Mouse (Mus musculus) layer of hippocampus, adult 2 months (tissue): Measurements from ENCODE around the gene Zmym5. TPM values are rescaled to one million over a fixed set of nuclear protein-coding genes. Genes with fewer than 3 reads are reported as not detected.
A peak's percentile ranks its signal among the peaks of the same experiment; 100 is the strongest.
"Not testable (repeated sequence)": the region's sequence is repeated elsewhere in the genome, so short reads cannot be mapped to it uniquely, and the experiment has no call there.

Experiments
- DNase-seq, 2 experiments: peaks; one replicate each; pipeline ENCODE4 v3.0.0; 2022; ENCODE audit warnings: low spot score in 2 of 2
- H3K27ac ChIP-seq: fragments of 200-600 bp; 2 replicates; pipeline ENCODE4 v1.8.1; 2022
- H3K4me3 ChIP-seq: fragments of 200-600 bp; 2 replicates; pipeline ENCODE4 v1.8.1; 2022; ENCODE audit warnings: mild to moderate bottlenecking
- CTCF ChIP-seq: fragments of 200-600 bp; conservative IDR thresholded peaks from 2 replicates; pipeline ENCODE4 v1.8.1; 2022; ENCODE audit warnings: antibody characterized with exemption, mild to moderate bottlenecking, moderate library complexity
- long read RNA-seq, 2 experiments: library from polyadenylated mRNA; stranded (forward); transcript quantifications; one replicate each; pipeline ENCODE4 v2.0.0; 2021; ENCODE audit warnings: borderline mapping rate in 2 of 2
- total RNA-seq, 2 experiments: library from RNA; stranded (reverse); gene quantifications; 2 replicates each; pipeline ENCODE4 v1.2.3; 2021

The Zmym5 gene
- total RNA-seq = 10 to 100 TPM; 28.0 to 32.2 TPM
- long read RNA-seq, experiment 1, partial matches to known transcripts = 0 of 7 reads
- long read RNA-seq, experiment 1, other reads (novel, unspliced or antisense) = 7 of 7 reads
- long read RNA-seq, experiment 2, partial matches to known transcripts = 1 of 7 reads
- long read RNA-seq, experiment 2, other reads (novel, unspliced or antisense) = 6 of 7 reads

DNA sequence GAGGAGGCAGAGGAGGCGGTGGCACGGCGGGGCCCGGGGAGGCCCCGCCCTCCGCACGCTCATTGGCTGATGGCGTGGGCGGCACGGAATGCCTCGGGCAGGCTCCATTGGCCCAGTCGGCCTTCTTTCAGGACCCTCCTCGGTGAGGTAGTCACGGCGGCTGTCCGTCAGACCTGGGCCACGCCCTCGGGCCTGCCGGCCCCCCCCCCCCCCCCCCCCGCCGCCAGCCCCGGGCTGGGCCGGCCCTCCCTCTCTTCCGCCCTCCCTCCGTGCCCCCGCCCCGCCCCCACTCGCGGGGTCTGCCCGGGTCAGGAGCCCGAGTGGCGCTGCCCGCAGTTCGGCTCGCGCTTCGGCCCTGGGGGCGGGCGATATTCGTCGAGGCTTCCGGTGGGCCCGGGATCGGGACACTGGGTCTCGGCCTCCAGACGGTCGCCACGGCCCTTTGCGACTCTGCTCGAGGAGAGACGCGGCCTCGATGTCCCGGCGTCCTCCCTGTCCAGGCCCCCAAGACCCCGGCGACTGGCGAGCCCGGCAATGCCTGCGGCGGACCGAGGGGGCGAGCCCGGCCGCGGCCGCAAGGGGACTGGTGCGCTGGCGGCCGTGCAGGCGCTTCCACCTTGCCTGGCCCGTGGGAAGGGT, at the start of gene Zmym5:
Gene Zmym5, minus strand, starts transcription at position 16 of the 639 bp plus-strand sequence.
- H3K4me3 ChIP-seq = peak within 1 kb of the TSS; percentile 76
- peak; percentile 83 to 92 for DNase-seq
- peak within 1 kb of the TSS; percentile 95 for H3K27ac ChIP-seq

- Histone ChIP-seq H3K27ac (no peak overlapping the region), H3K4me3 (no peak overlapping the region)
- no peak for DNase-seq
- TF ChIP-seq CTCF = no peak
Observed at GRCm38 (mm10) chr14:56849681-56850080, 38.2 kb upstream of the Zmym5 start.

GRCm38 (mm10) chr14:56848322-56848721, 36.8 kb upstream of the Zmym5 start:
- DNase-seq = no peak
- H3K27ac ChIP-seq = no peak overlapping the region
- TF ChIP-seq CTCF = no peak
- no peak overlapping the region for H3K4me3 ChIP-seq

DNA sequence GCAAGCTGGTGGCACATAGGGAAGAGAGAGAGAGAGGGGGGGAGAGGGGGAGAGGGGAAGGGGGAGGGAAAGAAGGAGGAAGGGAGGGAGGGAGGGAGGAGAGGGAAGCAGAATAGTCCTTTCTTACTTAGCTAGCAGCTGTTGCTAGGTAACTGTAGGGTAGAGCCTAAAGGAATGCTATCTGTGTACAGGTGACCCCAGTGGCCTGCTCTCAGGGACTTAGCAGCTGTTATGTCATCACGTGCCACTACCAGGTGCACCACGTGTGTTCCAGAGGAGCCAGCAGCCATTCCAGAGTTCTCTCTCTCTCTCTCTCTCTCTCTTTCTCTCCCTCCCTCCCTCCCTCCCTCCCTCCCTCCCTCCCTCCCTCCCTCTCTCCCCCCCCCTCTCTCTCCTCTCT, 33.0 kb upstream of the Zmym5 start:
- DNase-seq = no peak
- no peak overlapping the region for H3K4me3 ChIP-seq
- no peak for TF ChIP-seq CTCF
- no peak overlapping the region for H3K27ac ChIP-seq

- DNase-seq = no peak
- Histone ChIP-seq H3K27ac (no peak overlapping the region), H3K4me3 (no peak overlapping the region)
- TF ChIP-seq CTCF = no peak
Observed at GRCm38 (mm10) chr14:56844033-56844432, 32.5 kb upstream of the Zmym5 start.

- not testable (repeated sequence) for H3K27ac ChIP-seq, DNase-seq, H3K4me3 ChIP-seq
Observed at GRCm38 (mm10) chr14:56834576-56834975, 23.1 kb upstream of the Zmym5 start.

- not testable (repeated sequence) for H3K4me3 ChIP-seq, H3K27ac ChIP-seq, DNase-seq
Observed at GRCm38 (mm10) chr14:56833211-56833610, 21.7 kb upstream of the Zmym5 start.

DNA sequence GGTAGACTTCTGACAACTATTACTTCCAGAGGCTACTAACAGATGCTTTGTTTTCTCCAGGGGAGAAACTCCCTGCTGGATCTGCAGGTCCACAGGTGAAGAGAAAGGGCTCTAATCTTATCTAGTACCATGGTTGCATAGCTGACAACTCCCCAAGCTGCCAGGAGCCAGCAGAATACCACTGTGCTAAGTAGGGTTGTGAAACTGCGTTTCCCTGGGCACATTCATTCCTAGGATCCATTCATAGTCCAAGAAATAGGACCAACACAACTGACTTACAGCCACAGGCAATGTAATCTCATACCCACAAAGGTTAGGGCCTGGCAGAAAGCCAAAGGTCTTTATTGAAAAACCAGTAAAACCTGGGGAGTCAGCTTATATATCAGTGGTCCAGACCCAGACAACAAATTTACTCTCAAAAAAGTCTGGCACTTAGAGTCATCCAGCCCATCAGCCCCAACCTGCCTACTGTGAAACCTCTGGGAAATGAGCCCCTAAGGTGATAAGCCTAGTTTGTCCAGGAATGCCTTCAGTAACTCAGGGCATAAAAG, 21.1 kb upstream of the Zmym5 start:
- TF ChIP-seq CTCF = no peak
- DNase-seq = no peak
- Histone ChIP-seq H3K27ac (no peak overlapping the region), H3K4me3 (no peak overlapping the region)

DNA sequence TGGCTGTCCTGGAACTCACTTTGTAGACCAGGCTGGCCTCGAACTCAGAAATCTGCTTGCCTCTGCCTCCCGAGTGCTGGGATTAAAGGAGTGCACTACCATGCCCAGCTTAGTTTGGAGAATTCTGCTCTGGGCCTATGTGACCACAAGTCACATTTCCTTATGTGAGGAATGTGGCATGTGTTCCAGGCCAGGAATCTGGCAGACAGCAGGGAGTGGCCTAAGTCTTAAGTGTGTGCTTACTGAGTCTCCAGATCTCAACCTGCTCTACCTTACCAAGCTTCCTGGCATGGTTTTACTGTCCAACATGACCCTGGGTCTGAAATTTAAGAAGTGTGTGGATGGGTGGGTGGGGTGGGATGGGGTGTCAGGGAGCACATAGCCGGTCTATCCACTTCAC, 20.6 kb upstream of the Zmym5 start:
- Histone ChIP-seq H3K4me3 (no peak overlapping the region), H3K27ac (no peak overlapping the region)
- DNase-seq = no peak
- TF ChIP-seq CTCF = no peak

GRCm38 (mm10) chr14:56830491-56831045, 19.1 kb upstream of the Zmym5 start:
- Histone ChIP-seq H3K27ac (no peak overlapping the region), H3K4me3 (no peak overlapping the region)
- no peak for TF ChIP-seq CTCF
- no peak for DNase-seq

DNA sequence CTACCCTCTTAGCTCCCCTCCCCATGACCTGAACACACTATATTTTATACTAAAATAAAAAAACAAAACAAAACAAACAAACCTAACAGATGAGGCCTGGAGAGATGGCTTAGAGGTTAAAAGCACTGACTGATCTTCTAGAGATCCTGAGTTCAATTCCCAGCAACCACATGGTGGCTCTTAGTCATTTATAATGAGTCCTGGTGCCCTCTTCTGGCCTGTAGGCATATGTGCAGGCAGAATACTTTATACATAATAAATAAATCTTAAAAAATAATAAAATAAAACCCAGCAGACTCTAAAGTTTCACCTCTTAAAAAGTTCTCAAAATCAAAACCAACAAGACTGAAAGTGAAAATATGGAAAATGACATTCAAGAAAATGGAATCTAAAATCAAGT, 13.0 kb upstream of the Zmym5 start:
- peak; percentile 62 for TF ChIP-seq CTCF
- H3K27ac ChIP-seq = no peak overlapping the region
- H3K4me3 ChIP-seq = no peak overlapping the region
- DNase-seq = no peak

GRCm38 (mm10) chr14:56817616-56818015, 6.1 kb upstream of the Zmym5 start:
- TF ChIP-seq CTCF = no peak
- H3K4me3 ChIP-seq = no peak overlapping the region
- no peak for DNase-seq

GRCm38 (mm10) chr14:56817131-56817530, 5.6 kb upstream of the Zmym5 start:
- Histone ChIP-seq H3K27ac (no peak overlapping the region), H3K4me3 (no peak overlapping the region)
- DNase-seq = no peak
- TF ChIP-seq CTCF = no peak

More at GRCm38 (mm10) chr14:56817616-56818015, 6.1 kb upstream of the Zmym5 start:
- no peak overlapping the region for H3K27ac ChIP-seq

- DNase-seq = no peak
- no peak for TF ChIP-seq CTCF
- no peak overlapping the region for H3K27ac ChIP-seq
- H3K4me3 ChIP-seq = no peak overlapping the region
Observed at GRCm38 (mm10) chr14:56816541-56816940, 5.0 kb upstream of the Zmym5 start.
